Mouse (Mus musculus) heart, adult 2 months (tissue): ENCODE measurements around the gene Hspb8. TPM values are rescaled to one million over a fixed set of nuclear protein-coding genes. Genes with fewer than 3 reads are reported as not detected.

ENCODE experiments used
- DNase-seq, 2 experiments: peaks; one replicate each; pipeline ENCODE4 v3.0.0; 2021
- H3K27ac ChIP-seq: fragments of 200-600 bp; 2 replicates; pipeline ENCODE4 v1.8.1; 2022
- H3K27me3 ChIP-seq: fragments of 200-500 bp; 2 replicates; pipeline ENCODE4 v1.6.1; 2012; ENCODE audit warnings: mild to moderate bottlenecking, low read length, inconsistent platforms, mixed read lengths; ENCODE audit not compliant: control insufficient read depth, insufficient read depth
- H3K36me3 ChIP-seq: fragments of 200-500 bp; 2 replicates; pipeline ENCODE4 v1.6.1; 2012; ENCODE audit warnings: low read length, inconsistent platforms; ENCODE audit not compliant: control insufficient read depth, insufficient read depth
- H3K4me1 ChIP-seq: fragments of 200-500 bp; 2 replicates; pipeline ENCODE4 v1.6.1; 2011; ENCODE audit warnings: low read length; ENCODE audit not compliant: control insufficient read depth, insufficient read depth
- H3K4me3 ChIP-seq: fragments of 200-600 bp; 2 replicates; pipeline ENCODE4 v1.8.1; 2022
- H3K79me2 ChIP-seq: fragments of 200-500 bp; replicated peaks from 2 replicates; pipeline ENCODE4 v1.6.1; 2012; ENCODE audit warnings: mild to moderate bottlenecking, inconsistent platforms, low read length, moderate library complexity, mixed read lengths; ENCODE audit not compliant: control insufficient read depth, insufficient read depth
- H3K9ac ChIP-seq: fragments of 200-500 bp; 2 replicates; pipeline ENCODE4 v1.6.1; 2012; ENCODE audit warnings: low read depth, mild to moderate bottlenecking, control low read depth, inconsistent platforms, low read length, mixed read lengths
- CTCF ChIP-seq: fragments of 200-600 bp; IDR thresholded peaks from 2 replicates; pipeline ENCODE4 v1.8.1; 2022; ENCODE audit warnings: antibody characterized with exemption, mild to moderate bottlenecking, moderate library complexity
- EP300 ChIP-seq: fragments of 200-500 bp; IDR thresholded peaks from 2 replicates; pipeline ENCODE4 v1.6.1; 2011; ENCODE audit warnings: low read depth, low read length, control low read depth; ENCODE audit not compliant: insufficient read depth
- POLR2A ChIP-seq: fragments of 200-500 bp; IDR thresholded peaks from 2 replicates; pipeline ENCODE4 v1.6.1; 2011; ENCODE audit warnings: mild to moderate bottlenecking, low read depth, low read length, control low read depth; ENCODE audit not compliant: insufficient read depth
- WGBS: fragments of 180-500 bp; shearing (Covaris S2); methylation state at CpG from one replicate; pipeline ENCODE4 v1.1.7; 2018; 5-methylcytosine and 5-hydroxymethylcytosine counted together
- intact Hi-C: fragments of 180-260 bp; cut with DNase I; formaldehyde crosslinking; loops from one replicate; pipeline ENCODE4 v1.15.1; 2025
- polyA plus RNA-seq: library from polyadenylated mRNA; depleted of rRNA; stranded (reverse); fragments of >200 nt; gene quantifications from 2 replicates; pipeline ENCODE4 v1.2.3, GENCODE M21; 2012
- total RNA-seq, 2 experiments: library from RNA; stranded (reverse); gene quantifications; 2 replicates each; pipeline ENCODE4 v1.2.3; 2021

Gene Hspb8
- total and polyA plus RNA-seq, 3 experiments, result 419 to 552 (median 483) TPM

DNA sequence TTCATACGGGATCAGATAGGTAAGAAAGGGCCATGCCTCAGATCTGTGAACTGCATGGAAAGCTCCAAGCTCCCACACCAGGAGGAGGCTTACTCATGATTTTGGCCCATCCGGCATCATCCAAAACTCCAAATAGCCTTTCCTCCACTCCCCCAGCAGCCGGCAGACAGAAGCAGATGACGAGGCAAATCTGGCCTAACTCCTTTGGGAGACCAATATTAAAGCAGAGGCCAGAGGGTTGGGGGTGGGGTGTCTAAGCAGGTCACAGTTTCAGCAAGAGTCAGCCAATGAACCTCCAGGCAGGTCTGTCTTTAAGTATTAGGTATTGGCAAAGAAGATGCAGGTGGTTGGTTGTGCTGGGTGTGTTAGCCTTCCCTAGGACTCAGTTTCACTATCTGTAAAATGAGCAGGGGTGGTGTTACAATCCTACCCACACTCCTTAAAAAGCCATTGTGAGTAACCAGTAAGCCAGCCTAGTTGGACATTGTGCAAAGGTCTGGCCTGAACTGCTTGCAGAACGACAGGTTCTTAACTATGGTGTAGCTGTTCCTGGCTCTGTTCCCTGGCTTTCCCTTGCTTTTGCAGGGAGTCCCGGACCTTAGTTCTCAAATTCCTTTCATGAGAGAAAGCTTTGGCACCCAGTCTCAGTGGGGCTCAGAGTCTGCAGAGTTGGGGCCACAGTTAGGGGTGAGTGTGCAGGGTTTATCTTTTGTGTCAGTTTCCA lies 3.2 kb downstream of the Hspb8 start:
- TF ChIP-seq POLR2A (peak; percentile 27; the same call in 1 of the 2 replicates), EP300 (no peak)
- peak overlapping the region; percentile 43 for H3K4me3 ChIP-seq
- peaks cover 3% of the 10 kb centered on the region; the same call in 1 of the 2 replicates for H3K36me3 ChIP-seq
- peak in 1 of 2 experiments; percentile 63 for DNase-seq
- H3K9ac ChIP-seq, result peak overlapping the region; percentile 52
- H3K79me2 ChIP-seq, result no peaks in the 10 kb centered on the region
- H3K27ac ChIP-seq, result peak overlapping the region; percentile 82
- peaks cover 2% of the 10 kb centered on the region; the same call in 1 of the 2 replicates for H3K4me1 ChIP-seq
- no peaks in the 10 kb centered on the region for H3K27me3 ChIP-seq
- intact Hi-C loops, result no loop called here
- WGBS, result 37% methylated on average over 6 of the region's 6 CpGs

DNA sequence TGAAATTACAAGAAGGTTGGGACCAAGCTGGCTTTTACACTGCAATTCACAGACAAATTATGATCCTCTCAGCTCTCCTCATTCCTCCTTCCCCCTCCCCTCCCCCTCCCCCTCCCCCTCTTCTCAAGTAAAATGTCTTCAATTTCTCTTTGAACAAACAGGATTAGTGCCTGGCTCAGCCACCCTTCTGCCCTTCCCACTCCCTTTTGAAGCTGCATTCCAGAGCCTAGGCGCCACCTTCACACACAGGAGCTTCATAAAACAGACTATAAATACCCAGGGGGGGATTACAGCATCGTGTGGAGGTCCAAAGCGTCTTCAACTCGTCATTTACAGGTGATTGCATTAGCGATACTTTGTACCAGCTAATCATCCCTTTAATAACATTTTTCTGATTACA lies 6.5 kb downstream of the Hspb8 start:
- H3K4me3 ChIP-seq, result no peak overlapping the region
- H3K27me3 ChIP-seq, result no peaks in the 10 kb centered on the region
- DNase-seq, result no peak
- TF ChIP-seq CTCF (no peak), POLR2A (no peak), EP300 (no peak)
- intact Hi-C loops, result no loop called here
- WGBS, result 48% methylated on average over 5 of the region's 5 CpGs
- no peak overlapping the region for H3K27ac ChIP-seq
- H3K9ac ChIP-seq, result no peak overlapping the region
- H3K4me1 ChIP-seq, result peaks cover 6% of the 10 kb centered on the region
- no peaks in the 10 kb centered on the region for H3K79me2 ChIP-seq
- H3K36me3 ChIP-seq, result peaks cover 3% of the 10 kb centered on the region; the same call in 1 of the 2 replicates

DNA sequence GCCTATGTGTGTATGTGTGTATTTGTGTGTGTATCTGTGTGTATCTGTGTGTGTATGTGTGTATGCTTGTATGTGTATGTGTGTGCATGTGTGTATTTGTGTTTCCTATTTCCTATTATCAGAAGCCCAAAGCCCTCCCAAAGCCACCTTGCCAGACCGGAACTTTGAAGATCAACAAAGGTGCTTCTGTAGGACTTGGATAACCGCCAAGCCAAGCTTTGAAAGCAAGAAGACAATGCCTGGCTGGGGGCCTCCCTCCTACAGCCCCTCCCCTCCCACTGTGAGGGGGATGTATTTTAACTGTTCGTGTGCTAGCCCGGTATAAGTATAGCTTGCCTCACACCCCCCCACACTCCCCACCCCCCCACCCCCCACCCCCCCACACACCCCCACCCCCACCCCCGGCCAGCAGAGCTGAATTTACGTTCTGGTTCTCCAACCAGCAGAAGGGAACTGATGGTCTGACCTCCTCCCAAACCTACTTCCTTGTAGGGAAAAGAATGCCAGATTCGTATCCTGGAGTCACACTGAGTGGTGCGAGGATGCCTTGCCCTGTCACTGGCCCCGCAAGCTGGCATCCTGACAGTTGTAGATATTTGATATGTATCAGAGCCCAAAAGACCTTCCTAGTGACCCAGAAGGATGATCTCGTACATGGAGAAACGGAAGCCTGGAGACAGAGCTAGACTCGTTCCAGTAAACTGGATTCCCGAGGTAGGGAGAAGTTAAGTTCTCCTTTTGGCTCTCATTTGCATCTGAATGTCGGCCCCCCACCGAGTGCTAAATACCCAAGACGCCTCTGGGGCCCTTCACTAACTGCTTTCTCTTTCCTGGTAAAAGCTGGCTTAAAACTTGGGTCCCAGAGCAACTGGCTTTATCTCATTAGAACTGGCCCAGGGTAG lies 12.7 kb downstream of the Hspb8 start:
- no peak overlapping the region for H3K9ac ChIP-seq
- WGBS, result 19% methylated on average over 15 of the region's 16 CpGs
- H3K36me3 ChIP-seq, result peaks cover 16% of the 10 kb centered on the region
- no peak overlapping the region for H3K4me3 ChIP-seq
- peaks cover 10% of the 10 kb centered on the region for H3K4me1 ChIP-seq
- H3K27me3 ChIP-seq, result no peaks in the 10 kb centered on the region
- no peak overlapping the region for H3K27ac ChIP-seq
- DNase-seq, result no peak
- no peaks in the 10 kb centered on the region for H3K79me2 ChIP-seq
- TF ChIP-seq POLR2A, result no peak
- intact Hi-C loops, result no loop called here

DNA sequence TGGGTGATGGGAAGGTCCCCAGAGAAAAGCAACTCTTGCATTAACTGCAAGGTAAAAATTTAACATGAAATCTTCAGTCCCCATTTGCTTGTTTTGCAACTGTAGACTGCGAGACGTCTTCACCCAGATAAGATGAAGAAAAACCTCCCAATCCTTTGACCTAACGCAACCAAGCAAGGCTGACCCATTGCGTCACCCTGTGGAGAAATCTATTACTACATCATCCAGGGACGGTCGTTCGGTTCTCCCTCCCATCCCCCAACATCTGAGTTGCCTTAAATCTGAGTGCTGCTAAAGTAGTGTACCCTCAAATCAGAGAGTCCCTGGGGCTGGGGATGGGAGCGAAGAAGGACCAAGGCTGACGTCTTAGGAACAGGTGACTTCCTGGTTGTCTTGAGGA lies 13.7 kb downstream of the Hspb8 start:
- Histone ChIP-seq H3K4me1 (peaks cover 10% of the 10 kb centered on the region), H3K9ac (no peak overlapping the region), H3K27me3 (no peaks in the 10 kb centered on the region), H3K27ac (no peak overlapping the region), H3K4me3 (no peak overlapping the region), H3K79me2 (no peaks in the 10 kb centered on the region), H3K36me3 (peaks cover 16% of the 10 kb centered on the region)
- WGBS, result 69% methylated on average over 9 of the region's 9 CpGs
- DNase-seq, result no peak
- TF ChIP-seq EP300 (no peak), POLR2A (no peak), CTCF (peak; percentile 25; the same call in 1 of the 2 replicates)
- intact Hi-C loops, result no loop called here

DNA sequence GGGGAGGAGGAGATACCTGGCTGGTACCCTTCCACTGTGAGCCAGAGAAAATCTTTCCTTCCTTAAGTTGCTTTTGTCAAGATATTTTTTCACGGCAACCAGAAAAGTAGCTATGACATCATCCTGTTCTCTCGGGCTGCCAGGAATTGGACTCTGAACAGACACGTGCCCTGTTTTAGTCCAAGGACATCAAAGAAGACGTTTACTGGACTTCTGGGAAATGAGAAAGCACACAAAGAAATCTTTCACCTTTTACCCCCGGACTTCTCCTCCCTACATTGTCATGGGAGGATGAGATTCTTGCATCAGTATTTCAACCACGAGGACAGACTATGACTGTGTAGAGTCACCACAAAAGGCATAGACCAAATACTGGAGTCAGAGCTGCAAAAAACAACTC lies 14.7 kb downstream of the Hspb8 start:
- H3K27me3 ChIP-seq, result no peaks in the 10 kb centered on the region
- H3K4me3 ChIP-seq, result no peak overlapping the region
- H3K79me2 ChIP-seq, result no peaks in the 10 kb centered on the region
- peak overlapping the region; percentile 0 for H3K27ac ChIP-seq
- WGBS, result 4% methylated on average over 6 of the region's 6 CpGs
- H3K4me1 ChIP-seq, result peaks cover 8% of the 10 kb centered on the region
- H3K9ac ChIP-seq, result no peak overlapping the region
- H3K36me3 ChIP-seq, result peaks cover 16% of the 10 kb centered on the region
- no peak for DNase-seq
- TF ChIP-seq POLR2A (no peak), CTCF (no peak), EP300 (no peak)
- intact Hi-C loops, result no loop called here

DNA sequence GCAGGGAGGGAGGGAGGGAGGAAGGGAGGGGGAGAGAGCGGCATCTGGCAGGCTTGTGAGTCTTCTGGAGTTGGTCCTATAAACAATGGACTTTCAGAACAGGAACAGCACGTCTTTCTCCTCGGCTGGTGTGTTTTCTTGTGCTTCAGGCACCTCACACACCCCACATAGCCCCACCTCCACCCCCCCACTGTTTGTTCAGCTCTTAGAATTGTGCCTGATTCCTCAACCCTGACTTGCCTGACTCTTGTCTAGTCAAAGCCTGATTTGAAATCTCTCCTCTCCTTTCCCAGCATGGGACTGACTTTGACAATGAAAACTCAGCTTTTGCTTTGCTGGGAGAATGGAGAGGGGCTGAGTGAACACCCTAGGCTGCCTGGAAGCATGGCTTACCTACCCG lies 15.3 kb downstream of the Hspb8 start:
- no peak overlapping the region for H3K9ac ChIP-seq
- TF ChIP-seq POLR2A, result no peak
- TF ChIP-seq EP300, result no peak
- TF ChIP-seq CTCF, result no peak
- H3K4me1 ChIP-seq, result peaks cover 6% of the 10 kb centered on the region
- 23% methylated on average over 4 of the region's 4 CpGs for WGBS
- peaks cover 16% of the 10 kb centered on the region for H3K36me3 ChIP-seq
- DNase-seq, result no peak
- H3K79me2 ChIP-seq, result no peaks in the 10 kb centered on the region
- H3K27me3 ChIP-seq, result no peaks in the 10 kb centered on the region
- H3K27ac ChIP-seq, result peak overlapping the region; percentile 0
- H3K4me3 ChIP-seq, result no peak overlapping the region
- intact Hi-C loops, result no loop called here
